13 mouse cellular contexts compared by ENCODE assay signal in the genomic region with DNA sequence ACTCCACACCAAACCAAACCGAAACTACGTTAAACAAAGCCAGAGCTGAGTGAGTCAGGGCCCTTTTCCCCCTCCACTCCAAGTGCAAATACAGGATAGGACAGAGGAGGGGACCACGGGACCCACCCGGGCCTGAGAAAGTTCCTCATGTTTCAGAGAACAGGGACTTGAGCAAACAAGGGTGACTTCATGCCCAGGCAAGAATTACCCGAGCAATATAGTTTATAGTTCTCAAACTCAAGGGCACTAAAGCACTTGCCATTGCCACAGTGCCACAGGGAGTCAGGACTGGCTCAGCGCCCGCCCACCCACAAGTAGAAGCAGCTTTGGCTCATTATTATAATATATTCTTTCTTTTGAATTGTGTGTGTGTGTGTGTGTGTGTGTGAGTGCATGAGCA. TPM values are rescaled to one million over a fixed set of nuclear protein-coding genes. Genes with fewer than 3 reads are reported as not detected.
DNase-seq lines count a peak whose midpoint lies in the region; ATAC-seq and TF ChIP-seq lines count a peak whose summit lies in the region.
"Had no signal": no experiment of that assay in that cellular context is flagged by ENCODE, and none has a peak within 500 bp of the region (broad histone marks: within the 10 kb centered on the region; RNA-seq: fewer than 3 reads in every experiment).

No protein-coding gene starts in this region.

- H3K4me2 ChIP-seq in embryonic facial prominence, embryonic 13.5 days: no peak overlapping the region
- H3K4me2 ChIP-seq in embryonic facial prominence, embryonic 14.5 days (ENCODE audit: low read depth, low read length): no peak overlapping the region
- H3K4me2 ChIP-seq in lung, embryonic 16.5 days (ENCODE audit: low read depth, low read length): peak overlapping the region; percentile 27
- H3K4me2 ChIP-seq in stomach, embryonic 15.5 days: peak overlapping the region; percentile 19; the same call in 1 of the 2 replicates
- no peak overlapping the region for H3K4me2 ChIP-seq in forebrain, postnatal 0 days (ENCODE audit: low read depth)
- H3K4me2 ChIP-seq: hindbrain, embryonic 13.5 days; limb, embryonic 15.5 days had no signal

- WGBS in embryonic facial prominence, embryonic 13.5 days: 70% methylated on average over 7 of the region's 7 CpGs
- WGBS in embryonic facial prominence, embryonic 10.5 days: 85% methylated on average over 7 of the region's 7 CpGs
- WGBS in embryonic facial prominence, embryonic 14.5 days: 52% methylated on average over 7 of the region's 7 CpGs
- 55% methylated on average over 7 of the region's 7 CpGs for WGBS in lung, embryonic 16.5 days
- 63% methylated on average over 7 of the region's 7 CpGs for WGBS in stomach, embryonic 15.5 days
- WGBS in forebrain, postnatal 0 days: 69% methylated on average over 7 of the region's 7 CpGs

- no peak for ATAC-seq in embryonic facial prominence, embryonic 13.5 days (ENCODE audit: insufficient number of reproducible peaks, insufficient read depth, low FRiP score, low TSS enrichment, low read depth)
- peak; percentile 47; the same call in 1 of the 2 replicates for ATAC-seq in embryonic facial prominence, embryonic 14.5 days (ENCODE audit: low read depth)
- ATAC-seq in lung, embryonic 16.5 days (ENCODE audit: low read depth): peak; percentile 89
- peak; percentile 88 for ATAC-seq in stomach, embryonic 15.5 days (ENCODE audit: insufficient read depth, low FRiP score, low read depth)
- ATAC-seq in forebrain, postnatal 0 days: no peak

- H3K27ac ChIP-seq in embryonic facial prominence, embryonic 13.5 days: no peak overlapping the region
- no peak overlapping the region for H3K27ac ChIP-seq in embryonic facial prominence, embryonic 10.5 days (replicated peaks)
- H3K27ac ChIP-seq in embryonic facial prominence, embryonic 14.5 days (replicated peaks; ENCODE audit: low read depth, low read length): peak overlapping the region; percentile 15; the same call in 1 of the 2 replicates
- H3K27ac ChIP-seq in lung, embryonic 16.5 days (ENCODE audit: low read length): peak overlapping the region; percentile 79
- H3K27ac ChIP-seq in stomach, embryonic 15.5 days: peak overlapping the region; percentile 86
- H3K27ac ChIP-seq in forebrain, postnatal 0 days (ENCODE audit: low read depth, low read length): no peak overlapping the region
- H3K27ac ChIP-seq: hindbrain, embryonic 13.5 days; limb, embryonic 15.5 days had no signal

- H3K9ac ChIP-seq in embryonic facial prominence, embryonic 13.5 days: peak overlapping the region; percentile 16; the same call in 1 of the 2 replicates
- no peak overlapping the region for H3K9ac ChIP-seq in embryonic facial prominence, embryonic 14.5 days (ENCODE audit: low read depth, low read length)
- 0 out of 2 replicates have a peak overlapping the region, but pooled peaks have one; percentile 33 for H3K9ac ChIP-seq in lung, embryonic 16.5 days (ENCODE audit: low read length)
- no peak overlapping the region for H3K9ac ChIP-seq in stomach, embryonic 15.5 days
- H3K9ac ChIP-seq in forebrain, postnatal 0 days: no peak overlapping the region
- H3K9ac ChIP-seq: hindbrain, embryonic 13.5 days; limb, embryonic 15.5 days had no signal

- peaks cover 8% of the 10 kb centered on the region; the same call in 1 of the 2 replicates for H3K4me1 ChIP-seq in embryonic facial prominence, embryonic 13.5 days
- 0 out of 2 replicates have a peak, but pooled peaks cover 3% of the 10 kb centered on the region for H3K4me1 ChIP-seq in embryonic facial prominence, embryonic 10.5 days
- H3K4me1 ChIP-seq in embryonic facial prominence, embryonic 14.5 days (ENCODE audit: control insufficient read depth, insufficient read depth, low read length): no peaks in the 10 kb centered on the region
- H3K4me1 ChIP-seq in lung, embryonic 16.5 days (replicated peaks; ENCODE audit: control insufficient read depth, insufficient read depth, low read length): no peaks in the 10 kb centered on the region
- peaks cover 4% of the 10 kb centered on the region; the same call in 1 of the 2 replicates for H3K4me1 ChIP-seq in stomach, embryonic 15.5 days
- H3K4me1 ChIP-seq in forebrain, postnatal 0 days (ENCODE audit: insufficient read depth): no peaks in the 10 kb centered on the region
- H3K4me1 ChIP-seq: hindbrain, embryonic 13.5 days had no signal

- H3K9me3 ChIP-seq in embryonic facial prominence, embryonic 13.5 days: 0 out of 2 replicates have a peak, but pooled peaks cover 3% of the 10 kb centered on the region
- H3K9me3 ChIP-seq in embryonic facial prominence, embryonic 10.5 days: no peaks in the 10 kb centered on the region; the same call in 1 of the 2 replicates
- no peaks in the 10 kb centered on the region for H3K9me3 ChIP-seq in embryonic facial prominence, embryonic 14.5 days (ENCODE audit: control insufficient read depth, low read length)
- H3K9me3 ChIP-seq in lung, embryonic 16.5 days (ENCODE audit: control insufficient read depth, low read length): no peaks in the 10 kb centered on the region
- no peaks in the 10 kb centered on the region for H3K9me3 ChIP-seq in stomach, embryonic 15.5 days
- H3K9me3 ChIP-seq in forebrain, postnatal 0 days (ENCODE audit: low read length): no peaks in the 10 kb centered on the region
- H3K9me3 ChIP-seq: hindbrain, embryonic 13.5 days; limb, embryonic 15.5 days had no signal

- no peak for TF ChIP-seq CTCF in forebrain, postnatal 0 days (IDR thresholded peaks at IDR 0.05; ENCODE audit: low read depth)

- H3K36me3 ChIP-seq in embryonic facial prominence, embryonic 13.5 days: no peaks in the 10 kb centered on the region
- H3K36me3 ChIP-seq in embryonic facial prominence, embryonic 10.5 days (replicated peaks): no peaks in the 10 kb centered on the region
- no peaks in the 10 kb centered on the region for H3K36me3 ChIP-seq in embryonic facial prominence, embryonic 14.5 days (ENCODE audit: control insufficient read depth, insufficient read depth, low read length)
- no peaks in the 10 kb centered on the region for H3K36me3 ChIP-seq in lung, embryonic 16.5 days (ENCODE audit: control insufficient read depth, insufficient read depth, low read length)
- no peaks in the 10 kb centered on the region for H3K36me3 ChIP-seq in stomach, embryonic 15.5 days
- no peaks in the 10 kb centered on the region for H3K36me3 ChIP-seq in forebrain, postnatal 0 days (ENCODE audit: insufficient read depth)
- H3K36me3 ChIP-seq: hindbrain, embryonic 13.5 days; limb, embryonic 15.5 days had no signal

- DNase-seq in embryonic facial prominence, embryonic 10.5 days (ENCODE audit: low spot score): no peak
- peak; percentile 36 for DNase-seq in embryonic facial prominence, embryonic 14.5 days (ENCODE audit: low spot score)
- DNase-seq in forebrain, postnatal 0 days: no peak
- DNase-seq in natural killer cell, adult 2 months (ENCODE audit: low spot score in 2 of 2): no peak
- DNase-seq in right cerebral cortex, postnatal 10 days (ENCODE audit: low spot score in 2 of 2): no peak
- DNase-seq: cerebellum, adult 8-10 months; heart, adult 11 months; kidney, adult 9 months had no signal

- no peak overlapping the region for H3K4me3 ChIP-seq in embryonic facial prominence, embryonic 13.5 days
- H3K4me3 ChIP-seq in embryonic facial prominence, embryonic 10.5 days: no peak overlapping the region
- no peak overlapping the region for H3K4me3 ChIP-seq in embryonic facial prominence, embryonic 14.5 days (ENCODE audit: low read depth, low read length)
- peak overlapping the region; percentile 31 for H3K4me3 ChIP-seq in lung, embryonic 16.5 days (ENCODE audit: low read length)
- H3K4me3 ChIP-seq in stomach, embryonic 15.5 days (replicated peaks): peak overlapping the region; percentile 10; the same call in 1 of the 2 replicates
- H3K4me3 ChIP-seq in forebrain, postnatal 0 days (ENCODE audit: low read depth, low read length): no peak overlapping the region
- H3K4me3 ChIP-seq: hindbrain, embryonic 13.5 days; limb, embryonic 15.5 days had no signal

- no peaks in the 10 kb centered on the region for H3K27me3 ChIP-seq in embryonic facial prominence, embryonic 13.5 days
- no peaks in the 10 kb centered on the region for H3K27me3 ChIP-seq in embryonic facial prominence, embryonic 10.5 days (replicated peaks; ENCODE audit: low read depth, poor library complexity, severe bottlenecking)
- H3K27me3 ChIP-seq in embryonic facial prominence, embryonic 14.5 days (replicated peaks; ENCODE audit: control insufficient read depth, insufficient read depth, low read length): no peaks in the 10 kb centered on the region
- H3K27me3 ChIP-seq in lung, embryonic 16.5 days (ENCODE audit: control insufficient read depth, insufficient read depth, low read depth, low read length): no peaks in the 10 kb centered on the region
- H3K27me3 ChIP-seq in stomach, embryonic 15.5 days (replicated peaks): no peaks in the 10 kb centered on the region
- H3K27me3 ChIP-seq in forebrain, postnatal 0 days (ENCODE audit: insufficient read depth, low read length): no peaks in the 10 kb centered on the region
- H3K27me3 ChIP-seq: hindbrain, embryonic 13.5 days; limb, embryonic 15.5 days had no signal

RNA-seq across cellular contexts. Expression of gene Slc9a8, which starts 18.4 kb away (rescaled TPM):
- 21.7 and 22.5 TPM in 2 replicates for polyA plus RNA-seq in embryonic facial prominence, embryonic 13.5 days (2015; fragmentation: Nextera tagmentation; extraction: Ambion mirVana)
- polyA plus RNA-seq in embryonic facial prominence, embryonic 10.5 days (2016; fragmentation: Nextera tagmentation; extraction: Ambion mirVana): 24.3 and 25.9 TPM in 2 replicates
- 13.6 and 17.8 TPM in 2 replicates for polyA plus RNA-seq in embryonic facial prominence, embryonic 14.5 days (2014; fragmentation: Nextera tagmentation; extraction: Ambion mirVana)
- 21.3 and 24.0 TPM in 2 replicates for polyA plus RNA-seq in lung, embryonic 16.5 days (2015; fragmentation: Nextera tagmentation; extraction: Ambion mirVana)
- 20.5 and 25.0 TPM in 2 replicates for polyA plus RNA-seq in stomach, embryonic 15.5 days (2015; fragmentation: Nextera tagmentation; extraction: Ambion mirVana)
- 23.5 and 38.4 TPM in 2 replicates for total RNA-seq in forebrain, postnatal 0 days (2014; rRNA removed)
- polyA plus RNA-seq in forebrain, postnatal 0 days (2015; fragmentation: Nextera tagmentation; extraction: Ambion mirVana): 10.9 and 18.0 TPM in 2 replicates

RNA-seq across cellular contexts. Expression of gene B4galt5, which starts 54.1 kb away (rescaled TPM):
- polyA plus RNA-seq in embryonic facial prominence, embryonic 13.5 days (2015; fragmentation: Nextera tagmentation; extraction: Ambion mirVana): 7.6 and 8.9 TPM in 2 replicates
- 7.3 and 8.7 TPM in 2 replicates for polyA plus RNA-seq in embryonic facial prominence, embryonic 10.5 days (2016; fragmentation: Nextera tagmentation; extraction: Ambion mirVana)
- 17.9 and 24.3 TPM in 2 replicates for polyA plus RNA-seq in embryonic facial prominence, embryonic 14.5 days (2014; fragmentation: Nextera tagmentation; extraction: Ambion mirVana)
- polyA plus RNA-seq in lung, embryonic 16.5 days (2015; fragmentation: Nextera tagmentation; extraction: Ambion mirVana): 7.3 and 8.3 TPM in 2 replicates
- 16.7 and 17.0 TPM in 2 replicates for polyA plus RNA-seq in stomach, embryonic 15.5 days (2015; fragmentation: Nextera tagmentation; extraction: Ambion mirVana)
- 57.4 and 60.7 TPM in 2 replicates for total RNA-seq in forebrain, postnatal 0 days (2014; rRNA removed)
- 21.1 and 27.4 TPM in 2 replicates for polyA plus RNA-seq in forebrain, postnatal 0 days (2015; fragmentation: Nextera tagmentation; extraction: Ambion mirVana)

Comparison
In these comparisons a context has a peak if more than half of its experiments do, and no peak if none do; other contexts are left out.
1. ATAC-seq: peak in embryonic facial prominence, embryonic 14.5 days (single experiment), lung, embryonic 16.5 days (single experiment) and stomach, embryonic 15.5 days (single experiment); none in embryonic facial prominence, embryonic 13.5 days (single experiment) and forebrain, postnatal 0 days (single experiment).
2. H3K27ac ChIP-seq: peak in embryonic facial prominence, embryonic 14.5 days (single experiment), lung, embryonic 16.5 days (single experiment) and stomach, embryonic 15.5 days (single experiment); none in embryonic facial prominence, embryonic 13.5 days (single experiment), embryonic facial prominence, embryonic 10.5 days (single experiment) and forebrain, postnatal 0 days (single experiment).
3. H3K9ac ChIP-seq: peak in embryonic facial prominence, embryonic 13.5 days (single experiment) and lung, embryonic 16.5 days (single experiment); none in embryonic facial prominence, embryonic 14.5 days (single experiment), stomach, embryonic 15.5 days (single experiment) and forebrain, postnatal 0 days (single experiment).
4. H3K4me2 ChIP-seq: peak in lung, embryonic 16.5 days (single experiment) and stomach, embryonic 15.5 days (single experiment); none in embryonic facial prominence, embryonic 13.5 days (single experiment), embryonic facial prominence, embryonic 14.5 days (single experiment) and forebrain, postnatal 0 days (single experiment).
5. H3K4me3 ChIP-seq: peak in lung, embryonic 16.5 days (single experiment) and stomach, embryonic 15.5 days (single experiment); none in embryonic facial prominence, embryonic 13.5 days (single experiment), embryonic facial prominence, embryonic 10.5 days (single experiment), embryonic facial prominence, embryonic 14.5 days (single experiment) and forebrain, postnatal 0 days (single experiment).